Mouse (Mus musculus) neural tube, embryonic 13.5 days (tissue): Measurements from ENCODE around the gene Grik5. TPM values are rescaled to one million over a fixed set of nuclear protein-coding genes. Genes with fewer than 3 reads are reported as not detected.
"Not testable (repeated sequence)": the region's sequence is repeated elsewhere in the genome, so short reads cannot be mapped to it uniquely, and the experiment has no call there.

ENCODE experiments used
- ATAC-seq: fragments of 200-750 bp; cut with Nextera tagmentation; 2 replicates; pipeline ENCODE4 v1.8.0; 2017; ENCODE audit warnings: low read depth, mild to moderate bottlenecking, moderate TSS enrichment, moderate library complexity
- H3K27ac ChIP-seq: fragments of 300-500 bp; sonication (generic); replicated peaks from 2 replicates; pipeline ENCODE4 v1.5.1; 2015; ENCODE audit warnings: moderate library complexity, mild to moderate bottlenecking, inconsistent platforms
- H3K27me3 ChIP-seq: fragments of 300-500 bp; sonication (generic); 2 replicates; pipeline ENCODE4 v1.6.1; 2015; ENCODE audit warnings: mild to moderate bottlenecking, inconsistent platforms
- H3K36me3 ChIP-seq: fragments of 300-500 bp; sonication (generic); 2 replicates; pipeline ENCODE4 v1.6.1; 2015; ENCODE audit warnings: mild to moderate bottlenecking, inconsistent platforms
- H3K4me1 ChIP-seq: fragments of 300-500 bp; sonication (generic); replicated peaks from 2 replicates; pipeline ENCODE4 v1.6.1; 2015; ENCODE audit warnings: inconsistent platforms
- H3K4me2 ChIP-seq: fragments of 300-500 bp; sonication (generic); 2 replicates; pipeline ENCODE4 v1.6.1; 2015; ENCODE audit warnings: inconsistent platforms, mild to moderate bottlenecking, moderate library complexity
- H3K4me3 ChIP-seq: fragments of 300-500 bp; sonication (generic); 2 replicates; pipeline ENCODE4 v1.5.1; 2015; ENCODE audit warnings: mild to moderate bottlenecking, inconsistent platforms
- H3K9ac ChIP-seq: fragments of 300-500 bp; sonication (generic); 2 replicates; pipeline ENCODE4 v1.6.1; 2015; ENCODE audit warnings: moderate library complexity, mild to moderate bottlenecking, inconsistent platforms
- H3K9me3 ChIP-seq: fragments of 300-500 bp; sonication (generic); 2 replicates; pipeline ENCODE4 v1.6.1; 2016; ENCODE audit warnings: inconsistent platforms
- WGBS: fragments of 180-500 bp; shearing (Covaris S2); methylation state at CpG from one replicate; pipeline ENCODE4 v1.1.7; 2015; 5-methylcytosine and 5-hydroxymethylcytosine counted together
- polyA plus RNA-seq: library from polyadenylated mRNA; unstranded; fragments of >200 nt; fragmentation: Nextera tagmentation; extraction: Ambion mirVana; gene quantifications from 2 replicates; pipeline ENCODE4 v1.2.1, GENCODE M21; 2015

Grik5 gene
- polyA plus RNA-seq, 1 experiment from 2014 or later, result 15.3 TPM

DNA sequence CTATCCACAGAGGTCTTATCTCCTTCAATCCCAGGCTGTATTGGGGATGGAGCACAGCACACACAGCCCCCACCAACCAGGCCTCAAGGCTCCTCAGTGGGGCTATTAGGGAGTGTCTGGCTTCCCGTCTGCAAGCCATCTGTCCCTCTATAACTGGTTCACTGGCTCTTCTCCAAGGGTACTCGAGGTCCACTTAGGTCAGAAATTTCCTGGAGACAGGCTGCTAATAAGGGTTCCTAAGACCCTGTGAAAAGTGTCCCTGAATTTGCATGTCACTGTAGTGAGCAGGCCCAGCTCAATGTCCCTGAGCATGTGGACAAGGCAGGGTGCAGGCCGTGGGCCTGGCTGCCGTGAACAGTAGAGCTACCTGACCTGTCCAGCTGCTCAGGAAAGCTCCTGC is 15.2 kb downstream of the Grik5 start:
- WGBS, result 78% methylated on average over 4 of the region's 4 CpGs

DNA sequence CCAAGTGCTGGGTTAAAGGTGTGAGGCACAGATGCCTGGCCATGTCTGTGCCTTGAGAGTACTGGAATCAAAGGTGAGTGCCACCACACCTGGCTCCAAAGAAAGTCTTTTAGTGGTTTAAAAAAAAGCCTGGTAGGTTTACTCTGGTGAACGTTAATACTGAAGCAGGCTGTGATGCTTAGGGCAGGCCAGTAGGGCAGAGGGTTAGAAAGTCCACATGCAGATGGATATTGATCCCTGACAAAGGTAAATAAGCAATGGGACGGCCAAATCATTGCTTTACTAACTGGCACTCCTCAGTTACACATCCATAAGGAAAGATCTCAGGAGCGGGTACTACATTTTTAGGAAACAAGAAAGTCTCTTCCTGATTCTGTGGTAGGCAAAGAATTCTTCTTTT is 19.6 kb downstream of the Grik5 start:
- H3K27ac ChIP-seq, result no peak overlapping the region

More for the DNA sequence above, 15.2 kb downstream of the Grik5 start:
- H3K4me2 ChIP-seq, result no peak overlapping the region
- H3K27me3 ChIP-seq, result no peaks in the 10 kb centered on the region
- ATAC-seq, result no peak
- H3K27ac ChIP-seq, result no peak overlapping the region
- no peaks in the 10 kb centered on the region for H3K9me3 ChIP-seq
- no peak overlapping the region for H3K4me3 ChIP-seq
- H3K9ac ChIP-seq, result no peak overlapping the region
- H3K4me1 ChIP-seq, result no peaks in the 10 kb centered on the region
- peaks cover 99% of the 10 kb centered on the region for H3K36me3 ChIP-seq

DNA sequence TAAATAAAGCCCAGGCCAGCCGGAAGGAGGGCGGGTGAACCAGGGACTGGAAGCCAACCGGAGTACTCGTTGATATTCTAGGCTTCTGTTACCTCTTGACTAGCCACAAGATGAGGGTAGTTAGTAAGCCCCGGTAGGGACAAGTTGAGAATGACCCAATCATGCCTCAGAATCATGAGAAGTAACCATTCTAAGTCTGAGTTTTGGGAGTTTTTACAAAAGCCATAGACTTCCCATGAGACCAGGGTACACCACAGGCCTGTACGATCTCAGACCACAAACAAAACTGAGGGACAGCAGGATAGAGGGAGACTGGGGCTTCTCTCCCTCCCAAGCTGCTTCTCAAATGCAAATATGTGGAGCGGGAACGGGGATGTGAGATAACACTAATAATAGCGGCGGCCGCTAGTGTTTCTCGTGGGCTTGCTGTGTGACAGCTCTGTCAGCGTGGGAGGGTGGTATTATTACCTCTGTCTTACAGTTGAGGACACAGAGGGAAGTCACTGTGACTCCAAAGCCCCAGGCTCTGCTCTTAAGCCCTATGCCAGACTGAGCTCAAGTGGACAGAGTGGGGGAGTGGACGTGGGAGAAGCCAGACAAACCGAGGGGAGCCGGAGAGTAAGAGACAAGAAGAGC is 22.7 kb downstream of the Grik5 start:
- Histone ChIP-seq H3K27me3 (no peaks in the 10 kb centered on the region), H3K4me1 (no peaks in the 10 kb centered on the region), H3K9me3 (no peaks in the 10 kb centered on the region), H3K36me3 (peaks cover 98% of the 10 kb centered on the region), H3K27ac (no peak overlapping the region), H3K4me2 (no peak overlapping the region), H3K4me3 (no peak overlapping the region), H3K9ac (no peak overlapping the region)
- 87% methylated on average over 16 of the region's 16 CpGs for WGBS
- no peak for ATAC-seq

More for the DNA sequence above, 19.6 kb downstream of the Grik5 start:
- H3K4me2 ChIP-seq, result no peak overlapping the region
- no peaks in the 10 kb centered on the region for H3K9me3 ChIP-seq
- H3K27me3 ChIP-seq, result no peaks in the 10 kb centered on the region
- H3K9ac ChIP-seq, result no peak overlapping the region
- H3K4me3 ChIP-seq, result no peak overlapping the region
- 92% methylated on average over 3 of the region's 3 CpGs for WGBS
- H3K36me3 ChIP-seq, result peaks cover 98% of the 10 kb centered on the region
- H3K4me1 ChIP-seq, result no peaks in the 10 kb centered on the region
- no peak for ATAC-seq

DNA sequence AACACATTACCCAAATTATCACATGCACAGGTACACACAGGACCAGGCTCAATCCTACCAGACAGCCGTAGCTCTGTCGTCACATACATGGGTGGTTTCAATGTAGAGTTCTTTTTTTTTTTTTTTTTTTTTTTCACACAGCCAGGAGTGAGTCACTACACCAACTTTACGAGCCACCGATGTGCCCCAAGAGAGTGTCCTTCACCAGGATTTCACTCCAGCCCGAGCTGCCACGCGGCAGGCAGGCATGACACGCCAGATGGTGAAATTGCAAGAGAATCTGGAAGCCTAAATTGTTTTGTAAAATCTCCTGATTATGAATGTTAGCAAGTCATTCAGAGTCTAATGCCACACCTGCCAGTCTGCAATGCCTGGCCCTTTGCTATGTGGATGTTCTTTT is 24.8 kb downstream of the Grik5 start:
- H3K27ac ChIP-seq, result no peak overlapping the region
- 80% methylated on average over 8 of the region's 8 CpGs for WGBS
- ATAC-seq, result no peak
- H3K9ac ChIP-seq, result no peak overlapping the region
- H3K4me1 ChIP-seq, result no peaks in the 10 kb centered on the region
- no peak overlapping the region for H3K4me2 ChIP-seq
- peaks cover 99% of the 10 kb centered on the region for H3K36me3 ChIP-seq
- no peak overlapping the region for H3K4me3 ChIP-seq
- H3K27me3 ChIP-seq, result no peaks in the 10 kb centered on the region
- no peaks in the 10 kb centered on the region for H3K9me3 ChIP-seq

DNA sequence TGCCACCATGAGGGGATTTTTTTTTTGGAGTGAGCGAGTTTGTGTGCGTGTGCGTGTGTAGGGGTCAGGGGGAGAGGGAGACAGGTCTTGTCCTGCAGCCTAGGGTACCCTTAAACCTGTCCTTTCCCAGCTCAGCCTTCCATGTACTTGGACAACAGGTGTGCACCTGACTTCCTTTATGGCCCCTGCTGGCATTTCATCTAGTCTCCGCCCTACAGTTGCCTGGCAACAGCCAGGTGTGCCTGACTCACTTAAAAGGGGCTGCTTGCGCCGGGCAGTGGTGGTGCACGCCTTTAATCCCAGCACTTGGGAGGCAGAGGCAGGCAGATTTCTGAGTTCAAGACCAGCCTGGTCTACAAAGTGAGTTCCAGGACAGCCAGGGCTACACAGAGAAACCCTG is 27.5 kb downstream of the Grik5 start:
- not testable (repeated sequence) for H3K9me3 ChIP-seq, H3K4me1 ChIP-seq, H3K9ac ChIP-seq, ATAC-seq, H3K27me3 ChIP-seq, H3K27ac ChIP-seq, H3K4me3 ChIP-seq, H3K4me2 ChIP-seq
- H3K36me3 ChIP-seq, result peaks cover 100% of the 10 kb centered on the region
- WGBS, result 98% methylated on average over 7 of the region's 7 CpGs

DNA sequence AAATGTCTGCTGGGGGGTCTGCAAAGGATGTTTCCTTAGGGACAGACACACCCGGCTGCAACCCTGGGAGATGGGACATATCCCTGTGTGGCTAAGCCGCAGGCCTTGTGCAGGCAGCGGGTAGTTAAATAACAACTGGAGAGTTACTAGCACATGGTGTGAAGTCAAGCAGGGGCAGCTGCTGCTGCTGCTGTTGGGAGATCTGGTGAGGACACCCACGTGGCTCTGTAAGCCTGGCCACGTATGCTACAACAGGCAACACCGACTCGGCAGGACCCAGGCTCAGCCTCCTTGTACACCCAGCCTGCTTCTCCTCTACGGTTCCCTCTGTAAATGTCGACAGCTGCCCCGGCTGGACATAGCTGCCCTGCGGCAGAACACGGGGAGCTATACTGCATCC is 30.2 kb downstream of the Grik5 start:
- Histone ChIP-seq H3K4me2 (no peak overlapping the region), H3K36me3 (peaks cover 95% of the 10 kb centered on the region), H3K4me1 (no peaks in the 10 kb centered on the region), H3K27me3 (no peaks in the 10 kb centered on the region), H3K4me3 (no peak overlapping the region), H3K27ac (no peak overlapping the region), H3K9me3 (no peaks in the 10 kb centered on the region), H3K9ac (no peak overlapping the region)
- 95% methylated on average over 12 of the region's 12 CpGs for WGBS
- ATAC-seq, result no peak

DNA sequence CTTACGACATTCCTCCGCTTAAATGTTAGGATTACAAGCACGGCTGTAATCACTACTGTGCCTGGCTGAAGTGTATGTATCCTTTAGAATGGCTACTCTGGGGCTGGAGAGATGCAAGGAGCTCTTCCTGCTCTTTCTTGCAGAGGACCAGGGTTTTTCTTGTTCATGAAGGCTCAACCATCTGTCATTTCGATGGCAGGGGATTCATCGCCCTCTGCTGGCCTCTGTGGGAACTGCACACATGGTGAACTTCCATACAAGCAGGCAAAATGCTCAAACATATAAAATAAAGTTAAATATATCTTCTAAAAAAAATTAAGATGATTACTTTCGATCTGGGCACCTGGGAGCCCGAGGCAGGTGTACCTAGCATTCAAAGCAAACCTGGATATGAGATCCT is 36.2 kb downstream of the Grik5 start:
- Histone ChIP-seq H3K9ac (no peak overlapping the region), H3K4me3 (no peak overlapping the region), H3K36me3 (peaks cover 89% of the 10 kb centered on the region), H3K27ac (no peak overlapping the region; the same call in 1 of the 2 replicates), H3K4me1 (no peaks in the 10 kb centered on the region), H3K9me3 (no peaks in the 10 kb centered on the region), H3K4me2 (no peak overlapping the region), H3K27me3 (no peaks in the 10 kb centered on the region)
- 60% methylated on average over 7 of the region's 7 CpGs for WGBS
- ATAC-seq, result no peak

DNA sequence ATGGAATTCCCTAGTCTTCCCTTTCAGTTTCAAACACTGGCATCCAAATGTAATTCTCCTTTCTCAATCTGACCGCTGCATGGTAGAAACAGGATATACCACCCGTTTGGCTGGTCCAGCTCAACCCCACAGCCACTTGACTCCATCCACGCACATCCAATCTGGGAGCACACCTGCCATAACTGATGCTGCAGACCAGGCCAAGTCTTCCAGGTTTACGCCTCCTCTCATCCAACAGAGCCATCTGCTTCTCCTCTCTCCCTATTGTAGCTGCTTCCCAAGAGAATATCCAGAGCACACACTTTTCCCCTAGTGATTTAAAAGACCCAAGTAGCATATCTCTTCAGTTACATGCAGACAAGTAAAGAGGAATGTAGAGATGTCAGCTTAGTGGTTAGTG is 37.4 kb downstream of the Grik5 start:
- peaks cover 83% of the 10 kb centered on the region for H3K36me3 ChIP-seq
- H3K4me3 ChIP-seq, result no peak overlapping the region
- H3K27ac ChIP-seq, result no peak overlapping the region
- H3K9me3 ChIP-seq, result no peaks in the 10 kb centered on the region
- WGBS, result 89% methylated on average over 4 of the region's 4 CpGs
- 0 out of 2 replicates have a peak, but pooled peaks cover 5% of the 10 kb centered on the region for H3K4me1 ChIP-seq
- no peaks in the 10 kb centered on the region for H3K27me3 ChIP-seq
- no peak for ATAC-seq
- H3K9ac ChIP-seq, result no peak overlapping the region
- no peak overlapping the region for H3K4me2 ChIP-seq

DNA sequence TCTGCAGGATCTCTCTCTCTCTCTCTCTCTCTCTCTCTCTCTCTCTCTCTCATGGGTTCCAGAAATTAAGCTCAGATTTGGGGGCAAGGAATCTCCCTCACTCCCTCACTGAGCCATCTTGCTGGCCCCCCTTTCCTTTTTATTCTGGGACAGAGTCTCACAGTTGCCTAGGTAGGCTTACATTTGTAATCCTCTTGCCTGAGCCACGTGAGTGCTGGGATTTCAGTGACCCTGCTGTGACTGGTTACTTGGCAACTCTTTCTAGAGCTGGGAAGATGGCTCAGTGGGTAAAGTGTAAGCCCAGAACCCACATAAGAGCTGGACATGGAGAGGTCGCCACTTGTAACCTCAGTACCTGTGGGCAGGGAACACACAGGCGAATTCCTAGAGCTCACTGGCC is 40.6 kb downstream of the Grik5 start:
- Histone ChIP-seq H3K4me3 (no peak overlapping the region), H3K27ac (no peak overlapping the region), H3K9ac (no peak overlapping the region), H3K36me3 (peaks cover 76% of the 10 kb centered on the region), H3K4me1 (0 out of 2 replicates have a peak, but pooled peaks cover 5% of the 10 kb centered on the region), H3K4me2 (no peak overlapping the region), H3K27me3 (no peaks in the 10 kb centered on the region), H3K9me3 (no peaks in the 10 kb centered on the region)
- ATAC-seq, result no peak
- 82% methylated on average over 3 of the region's 3 CpGs for WGBS

DNA sequence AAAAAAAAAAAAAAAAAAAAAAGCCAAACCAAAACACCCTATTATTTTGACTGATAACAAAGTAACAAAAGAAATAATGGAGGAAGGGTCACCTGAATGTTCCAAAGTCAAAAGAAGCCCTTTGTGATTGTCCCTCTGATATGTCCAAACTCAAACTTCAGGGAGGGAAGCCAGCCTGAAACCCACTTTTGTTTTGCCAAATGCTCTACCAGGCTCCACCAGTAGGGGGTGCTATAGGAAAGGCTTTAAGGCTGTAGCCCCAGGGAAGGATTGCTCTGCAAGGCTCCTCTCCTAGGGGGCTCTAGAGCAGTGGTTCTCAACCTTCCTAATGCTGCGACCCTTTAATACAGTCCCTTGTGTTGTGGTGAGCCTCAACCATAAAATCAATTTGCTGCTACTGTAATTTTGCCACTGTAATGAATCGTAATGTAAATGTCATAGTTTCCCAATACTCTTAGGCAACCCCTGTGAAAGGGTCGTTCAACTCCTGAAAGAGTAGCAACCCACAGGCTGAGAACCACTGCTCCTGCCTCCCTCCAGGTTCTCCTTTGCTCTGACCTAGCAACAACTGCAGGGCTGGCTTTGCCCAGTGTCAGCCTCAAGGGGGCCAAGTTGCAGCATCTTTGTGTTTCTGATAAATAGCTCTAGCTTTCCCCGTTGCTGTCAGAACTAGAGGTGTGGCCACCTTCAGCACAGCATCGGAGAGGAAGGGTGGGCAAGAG is 42.0 kb downstream of the Grik5 start:
- ATAC-seq, result no peak; the same call in 1 of the 2 replicates
- 45% methylated on average over 5 of the region's 5 CpGs for WGBS
- H3K27ac ChIP-seq, result peak overlapping the region; percentile 49
- H3K4me2 ChIP-seq, result no peak overlapping the region
- H3K9ac ChIP-seq, result no peak overlapping the region
- H3K36me3 ChIP-seq, result peaks cover 72% of the 10 kb centered on the region
- no peaks in the 10 kb centered on the region for H3K27me3 ChIP-seq
- 0 out of 2 replicates have a peak, but pooled peaks cover 5% of the 10 kb centered on the region for H3K4me1 ChIP-seq
- no peak overlapping the region for H3K4me3 ChIP-seq
- no peaks in the 10 kb centered on the region for H3K9me3 ChIP-seq

DNA sequence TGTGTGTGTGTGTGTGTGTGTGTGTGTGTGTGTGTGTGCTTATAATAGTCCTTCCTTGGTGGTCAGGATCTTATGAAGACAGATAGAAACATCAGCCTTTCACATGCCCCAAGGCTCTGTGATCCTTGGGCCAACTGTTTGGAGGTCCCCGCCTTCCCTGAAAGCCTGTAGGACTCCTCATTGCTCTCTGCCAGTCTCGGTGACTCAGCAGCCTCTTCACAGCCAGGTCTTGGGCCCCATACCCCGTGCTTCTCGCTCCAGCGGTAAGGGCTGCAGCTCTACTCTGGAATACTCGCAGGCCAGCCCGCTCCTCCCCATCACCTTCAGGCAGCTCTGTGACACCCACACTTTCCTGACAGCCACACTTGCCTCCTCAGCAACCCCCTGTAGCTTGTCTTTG is 45.7 kb downstream of the Grik5 start:
- Histone ChIP-seq H3K4me1 (0 out of 2 replicates have a peak, but pooled peaks cover 5% of the 10 kb centered on the region), H3K4me3 (no peak overlapping the region), H3K27me3 (no peaks in the 10 kb centered on the region), H3K9ac (no peak overlapping the region), H3K9me3 (no peaks in the 10 kb centered on the region), H3K27ac (no peak overlapping the region), H3K36me3 (peaks cover 73% of the 10 kb centered on the region), H3K4me2 (no peak overlapping the region)
- no peak for ATAC-seq
- WGBS, result 72% methylated on average over 7 of the region's 7 CpGs

DNA sequence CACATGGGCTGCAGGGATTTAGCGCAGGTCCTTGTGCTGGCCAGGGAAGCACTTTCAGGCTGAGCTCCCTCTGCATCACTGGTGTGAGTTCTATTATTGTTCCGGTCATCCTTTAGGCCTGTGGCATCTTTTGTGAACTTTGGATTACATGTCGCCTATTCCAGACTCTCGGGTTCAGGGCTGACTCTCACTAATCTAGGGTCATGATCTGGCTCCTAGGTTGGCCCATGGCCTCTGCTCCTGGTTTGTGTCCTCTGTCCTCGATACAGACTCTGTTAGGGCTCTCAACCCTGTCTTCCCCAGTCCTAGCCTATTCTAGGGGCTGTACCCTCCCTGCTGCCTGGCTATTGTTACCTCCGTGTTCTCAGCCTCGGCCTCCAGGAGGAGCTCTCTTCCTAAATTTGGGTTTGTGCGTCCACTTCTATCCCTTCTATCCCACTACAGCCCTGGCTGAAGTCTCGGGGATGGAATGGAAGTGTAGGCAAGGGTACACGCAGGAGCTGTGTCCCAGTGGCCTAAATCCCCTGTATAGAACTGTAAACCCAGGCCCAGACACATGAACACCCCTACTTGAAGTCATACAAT is 46.2 kb downstream of the Grik5 start:
- 65% methylated on average over 10 of the region's 10 CpGs for WGBS
- no peak overlapping the region for H3K27ac ChIP-seq
- no peak overlapping the region for H3K4me2 ChIP-seq
- H3K4me1 ChIP-seq, result 0 out of 2 replicates have a peak, but pooled peaks cover 5% of the 10 kb centered on the region
- peaks cover 75% of the 10 kb centered on the region for H3K36me3 ChIP-seq
- no peak for ATAC-seq
- H3K4me3 ChIP-seq, result no peak overlapping the region
- H3K9ac ChIP-seq, result no peak overlapping the region
- no peaks in the 10 kb centered on the region for H3K9me3 ChIP-seq
- H3K27me3 ChIP-seq, result no peaks in the 10 kb centered on the region
